Mouse (Mus musculus) C3H10T1/2 (cell line): ENCODE measurements around the gene Gm49380. TPM values are rescaled to one million over a fixed set of nuclear protein-coding genes. Genes with fewer than 3 reads are reported as not detected.

Experiments
- polyA plus RNA-seq, 2 experiments: library from polyadenylated mRNA; unstranded; fragments of >200 nt; fragmentation: generic; extraction: Trizol; gene quantifications; one replicate each; pipeline ENCODE4 v1.2.1; 2012; ENCODE audit warnings: missing spikeins in 2 of 2

Gene Gm49380
- under 1 TPM in 1 of 2 experiments, not detected in 1; 0.27 TPM for polyA plus RNA-seq

DNA sequence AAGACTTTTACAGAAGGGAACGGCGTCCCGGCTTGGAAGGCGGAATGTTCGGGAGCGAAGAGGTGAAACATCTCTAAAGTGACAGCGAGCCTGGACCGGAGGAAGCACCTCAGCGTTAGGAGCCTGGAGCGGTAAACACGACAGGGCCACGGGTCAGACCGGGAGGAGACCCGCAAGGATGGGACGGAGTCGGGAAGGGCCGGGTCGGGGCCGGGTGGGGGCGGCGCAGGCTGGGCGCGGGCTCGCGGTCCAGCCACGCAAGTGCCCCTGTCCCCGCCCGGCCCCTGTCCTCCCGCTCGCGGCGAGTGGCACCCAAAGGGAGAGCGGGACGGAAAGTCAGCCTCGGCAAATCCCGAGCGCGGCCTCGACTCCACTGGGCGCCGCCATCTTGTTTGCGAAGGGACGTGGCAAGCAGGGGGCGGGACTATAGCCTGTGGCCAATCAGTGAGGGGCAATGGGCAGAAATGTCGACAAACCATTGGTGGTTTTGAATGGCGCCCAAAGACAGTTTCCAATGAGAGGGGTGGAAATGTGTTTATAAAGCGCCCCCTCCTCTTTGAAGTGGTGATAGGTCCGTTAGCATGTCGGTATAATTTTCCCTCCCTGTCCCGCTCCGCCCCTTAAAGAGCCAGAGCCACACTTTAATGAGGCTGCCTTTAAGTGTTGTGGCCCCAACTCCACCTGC lies at the start of gene Gm49380, which contains the start of gene Rnf26:
Gene Gm49380 (minus strand): TSS at position 396 of the 685 bp plus-strand sequence.
Gene Rnf26 (minus strand): TSS at position 413 of the 685 bp plus-strand sequence.

DNA sequence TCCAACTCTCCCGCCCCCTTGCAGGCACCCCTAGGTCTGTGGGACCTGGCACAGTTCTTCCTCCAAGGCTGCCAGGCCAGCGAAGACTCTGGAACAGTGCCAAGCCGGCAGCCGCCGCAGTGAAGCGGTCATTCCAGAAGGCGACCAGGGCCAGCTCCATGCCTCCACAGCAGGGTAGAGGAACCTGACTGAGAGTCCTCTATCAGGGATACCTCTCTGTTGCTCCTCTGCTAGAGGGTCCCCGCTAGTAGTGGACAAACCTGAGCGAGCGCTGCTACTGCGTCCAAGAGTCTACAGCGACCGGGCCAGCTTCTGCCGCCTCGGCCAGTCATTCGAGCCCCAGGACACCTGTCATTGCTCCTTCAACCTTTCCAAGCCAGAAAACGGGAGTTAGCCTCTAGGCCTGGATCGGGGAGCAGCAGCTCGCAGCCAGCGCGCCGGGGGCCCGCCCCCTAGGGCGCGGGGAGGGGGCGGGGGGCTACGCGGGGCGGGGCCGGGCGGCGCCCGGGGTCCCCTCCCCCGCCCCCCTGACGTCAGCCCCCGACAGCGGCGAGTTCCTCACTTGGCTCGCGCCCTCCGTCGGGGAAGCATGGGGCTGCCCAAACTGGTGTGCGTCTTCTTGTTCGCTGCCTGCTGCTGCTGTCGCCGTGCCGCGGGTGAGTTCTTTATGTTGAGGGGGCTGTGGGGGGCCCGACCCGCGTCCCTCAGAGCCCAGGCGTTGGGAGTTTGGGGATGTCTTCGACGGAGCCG lies 21.0 kb upstream of the Gm49380 start, which contains the start of gene Mcam:
Gene Mcam (plus strand): TSS at position 369 of the 750 bp plus-strand sequence.

DNA sequence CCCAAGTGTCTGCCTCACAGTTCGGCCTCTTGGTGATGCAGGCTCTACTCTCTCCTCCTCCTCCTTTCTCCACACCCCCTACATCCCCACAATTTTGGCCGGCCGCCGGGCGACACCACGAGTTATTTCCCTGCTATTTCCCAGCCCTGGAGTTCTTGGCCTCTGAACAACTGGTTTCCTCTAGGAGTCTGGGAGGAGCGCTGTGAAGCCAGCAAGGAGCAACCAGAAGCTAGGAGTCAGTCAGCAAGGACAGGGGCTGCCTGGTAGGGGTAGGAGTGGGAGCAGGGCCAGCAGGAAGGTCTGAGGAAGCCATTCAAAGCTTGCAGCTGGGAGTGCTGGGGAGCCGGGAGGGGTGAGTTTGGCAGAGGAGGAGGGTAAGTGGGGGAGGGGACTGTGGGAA lies 6.2 kb downstream of the Gm49380 start, which contains the start of gene C1qtnf5:
Gene C1qtnf5 (plus strand): TSS at position 136 of the 400 bp plus-strand sequence.

GRCm38 (mm10) chr9:44101490-44101889 lies 11.8 kb downstream of the Gm49380 start, which contains the start of gene Mfrp:
TSS of gene Mfrp (plus strand) at chr9:44101729.

GRCm38 (mm10) chr9:44066785-44067225 lies 46.5 kb downstream of the Gm49380 start, which contains the start of gene Usp2:
TSS of gene Usp2 (plus strand) at chr9:44067021.

DNA sequence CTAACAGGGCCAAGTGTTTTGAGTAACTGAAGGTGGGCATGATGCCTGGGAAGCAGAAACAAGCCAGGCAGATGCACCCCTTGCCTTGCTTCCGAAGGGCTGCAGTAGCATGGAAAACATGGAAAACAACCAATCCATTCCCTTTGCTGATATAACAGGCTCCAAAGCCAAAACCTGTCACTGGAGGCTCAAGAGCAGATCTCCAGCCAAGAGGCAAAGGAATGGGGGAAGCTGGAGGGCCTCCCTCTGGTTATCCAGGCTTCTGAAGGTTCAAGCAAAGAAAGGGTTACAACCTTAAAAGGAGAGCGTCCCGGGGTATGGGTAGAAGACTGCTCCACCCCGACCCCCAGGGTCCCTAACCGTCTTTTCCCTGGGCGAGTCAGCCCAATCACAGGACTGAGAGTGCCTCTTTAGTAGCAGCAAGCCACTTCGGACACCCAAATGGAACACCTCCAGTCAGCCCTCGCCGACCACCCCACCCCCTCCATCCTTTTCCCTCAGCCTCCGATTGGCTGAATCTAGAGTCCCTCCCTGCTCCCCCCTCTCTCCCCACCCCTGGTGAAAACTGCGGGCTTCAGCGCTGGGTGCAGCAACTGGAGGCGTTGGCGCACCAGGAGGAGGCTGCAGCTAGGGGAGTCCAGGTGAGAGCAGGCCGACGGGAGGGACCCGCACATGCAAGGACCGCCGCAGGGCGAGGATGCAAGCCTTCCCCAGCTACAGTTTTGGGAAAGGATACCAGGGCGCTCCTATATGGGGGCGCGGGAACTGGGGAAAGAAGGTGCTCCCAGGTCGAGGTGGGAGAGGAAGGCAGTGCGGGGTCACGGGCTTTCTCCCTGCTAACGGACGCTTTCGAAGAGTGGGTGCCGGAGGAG lies 70.2 kb downstream of the Gm49380 start, which contains the start of gene Thy1:
Gene Thy1 (plus strand): TSS at position 549 of the 872 bp plus-strand sequence.

Other genes with a start within 250 kb of the Gm49380 start
- gene Thy1, start 70.1 kb downstream of the Gm49380 start, polyA plus RNA-seq: under 1 TPM; 0.16 to 0.78 TPM
- gene Usp2, start 46.5 kb downstream of the Gm49380 start, polyA plus RNA-seq: 1 to 10 TPM in 1 of 2 experiments, under 1 TPM in 1; 0.51 to 3.4 TPM
- gene Mfrp, start 11.8 kb downstream of the Gm49380 start, polyA plus RNA-seq: under 1 TPM in 1 of 2 experiments, not detected in 1; 0.06 TPM
- 1 to 10 TPM in 1 of 2 experiments, under 1 TPM in 1; 0.16 to 1.5 TPM for gene C1qtnf5, start 6.3 kb downstream of the Gm49380 start, polyA plus RNA-seq
- 10 to 100 TPM; 43.1 to 68.6 TPM for gene Rnf26, start within 50 bp of the Gm49380 start, polyA plus RNA-seq
- gene Mcam, start 21.0 kb upstream of the Gm49380 start, polyA plus RNA-seq: under 1 TPM; 0.19 to 0.68 TPM
- gene Cbl, start 120.5 kb upstream of the Gm49380 start, polyA plus RNA-seq: 1 to 10 TPM in 1 of 2 experiments, under 1 TPM in 1; 0.90 to 3.3 TPM
- not detected for gene Ccdc153, start 127.2 kb upstream of the Gm49380 start, polyA plus RNA-seq
- under 1 TPM in 1 of 2 experiments, not detected in 1; 0.04 TPM for gene Pdzd3, start 138.0 kb upstream of the Gm49380 start, polyA plus RNA-seq
- 1 to 10 TPM in 1 of 2 experiments, under 1 TPM in 1; 0.41 to 2.5 TPM for gene Nlrx1, start 155.1 kb upstream of the Gm49380 start, polyA plus RNA-seq
- gene Abcg4, start 175.1 kb upstream of the Gm49380 start, polyA plus RNA-seq: under 1 TPM; 0.09 to 0.91 TPM
- gene Hinfp, start 192.2 kb upstream of the Gm49380 start, polyA plus RNA-seq: 1 to 10 TPM; 2.5 to 5.2 TPM
- 1 to 10 TPM; 3.7 to 4.6 TPM for gene C2cd2l, start 206.8 kb upstream of the Gm49380 start, polyA plus RNA-seq
- gene Dpagt1, start 212.5 kb upstream of the Gm49380 start, polyA plus RNA-seq: 10 to 100 TPM; 24.6 to 26.4 TPM
- 100 to 1,000 TPM; 334 to 376 TPM for gene H2afx, start 221.2 kb upstream of the Gm49380 start, polyA plus RNA-seq
- gene Hmbs, start 230.7 kb upstream of the Gm49380 start, polyA plus RNA-seq: 10 to 100 TPM; 33.8 to 49.1 TPM
- gene Vps11, start 248.2 kb upstream of the Gm49380 start, polyA plus RNA-seq: 10 to 100 TPM; 13.5 to 31.9 TPM